Mouse (Mus musculus): ENCODE measurements around the gene E130311K13Rik.

DNA sequence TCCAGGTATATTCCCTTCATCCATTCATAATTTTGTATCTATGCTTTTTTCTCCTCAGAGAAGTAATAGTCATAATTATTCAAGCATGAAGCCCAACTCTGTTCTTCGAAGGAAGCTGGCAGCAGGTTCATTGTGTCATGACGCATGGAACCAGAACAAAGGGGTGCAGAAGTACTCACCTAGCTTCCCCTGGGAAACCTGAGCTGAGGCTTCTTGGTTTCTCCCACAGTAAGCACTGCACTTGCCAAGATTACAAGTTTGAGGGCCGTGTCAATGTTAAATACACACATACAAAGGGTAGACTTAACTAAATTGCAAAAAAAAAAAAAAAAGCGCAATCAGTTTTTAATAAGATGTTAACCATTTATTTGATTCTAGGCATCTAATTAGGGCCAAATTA is 33.0 kb downstream of the E130311K13Rik start:
- TF ChIP-seq CTCF (IDR thresholded peaks at IDR 0.05; ENCODE audit: borderline replicate concordance, control insufficient read depth, extremely low read depth, insufficient read depth, low read length, poor library complexity) (no peak), POLR2A (IDR thresholded peaks at IDR 0.05; ENCODE audit: control insufficient read depth, extremely low read depth, insufficient read depth, low read length, poor library complexity) (no peak)
